Mouse (Mus musculus): ENCODE measurements around the gene Snx9.

DNA sequence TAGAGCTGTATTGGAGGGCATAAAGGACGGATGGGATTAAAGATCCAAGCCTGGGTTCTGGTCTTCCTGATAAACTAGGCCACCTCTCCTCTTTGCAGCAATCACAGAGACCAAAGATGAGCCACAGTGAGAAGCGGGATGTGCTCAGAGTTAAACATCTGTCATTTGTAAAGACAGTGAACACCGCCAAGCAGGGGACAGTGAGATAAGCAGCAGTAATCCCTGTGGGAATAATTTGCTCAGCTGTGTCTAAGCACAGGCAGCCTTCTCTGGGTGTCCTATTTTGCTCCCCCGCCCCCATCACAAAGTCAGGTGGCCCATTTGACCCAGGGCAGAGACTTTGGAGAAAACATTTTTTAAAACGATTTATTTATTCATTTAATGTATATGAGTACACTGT is 125.6 kb downstream of the Snx9 start:
- TF ChIP-seq CTCF (IDR thresholded peaks at IDR 0.05; ENCODE audit: borderline replicate concordance, insufficient read depth, low read depth, low read length) (no peak), POLR2A (IDR thresholded peaks at IDR 0.05; ENCODE audit: borderline replicate concordance, insufficient read depth, low read length) (no peak)
